Mouse (Mus musculus): ENCODE results near the gene Med9. TPM values are rescaled to one million over a fixed set of nuclear protein-coding genes. Genes with fewer than 3 reads are reported as not detected.
A peak's percentile ranks its signal among the peaks of the same experiment; 100 is the strongest.

Gene Med9
- polyA plus RNA-seq (2015; fragmentation: Nextera tagmentation; extraction: Ambion mirVana) = 38.9 and 40.2 TPM in 2 replicates

DNA sequence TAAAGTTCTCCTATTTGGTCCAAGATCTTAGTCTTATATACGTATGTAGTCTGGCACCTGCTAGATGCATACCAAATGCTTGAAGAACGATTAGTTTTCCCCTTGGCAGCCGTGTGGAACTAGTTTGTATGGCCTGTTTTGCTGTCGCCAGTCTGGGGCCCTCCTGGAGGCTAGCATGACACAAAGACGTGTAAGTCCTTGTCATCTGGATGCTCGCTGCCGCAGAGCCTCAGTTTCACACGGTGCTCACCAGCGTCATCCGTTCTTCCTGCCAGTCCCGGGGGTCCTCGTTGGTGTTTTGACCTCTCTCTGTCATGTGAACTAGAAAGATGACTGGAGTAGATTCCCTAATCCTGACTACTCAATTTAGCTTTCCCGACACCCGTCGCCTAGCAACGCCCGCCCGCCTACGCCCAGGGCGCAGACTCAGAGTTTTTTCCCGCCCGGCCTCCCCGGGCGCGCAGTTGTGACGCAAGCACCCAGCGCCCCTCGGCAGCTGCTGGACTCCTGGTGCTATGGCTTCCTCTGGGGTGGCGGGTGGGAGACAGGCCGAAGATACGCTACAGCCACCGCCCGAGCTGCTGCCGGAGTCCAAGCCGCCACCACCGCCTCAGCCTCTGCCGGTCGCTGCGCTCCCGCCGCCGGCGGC lies at the start of gene Med9:
Gene Med9, plus strand, starts transcription at position 455 of the 649 bp plus-strand sequence.
- WGBS = under 1% methylated on average over 43 of the region's 43 CpGs
- Histone ChIP-seq H3K4me3 (replicated peaks; ENCODE audit: low read depth, low read length) (peak within 1 kb of the TSS; percentile 95), H3K27ac (peak within 1 kb of the TSS; percentile 81), H3K9me3 (replicated peaks; ENCODE audit: low read length) (no peaks in the 10 kb centered on the region), H3K4me1 (replicated peaks; ENCODE audit: insufficient read depth, low read length) (peaks cover 5% of the 10 kb centered on the region), H3K27me3 (ENCODE audit: insufficient read depth, low read length) (no peaks in the 10 kb centered on the region), H3K36me3 (ENCODE audit: insufficient read depth, low read length) (no peaks in the 10 kb centered on the region), H3K4me2 (ENCODE audit: low read length) (peak within 1 kb of the TSS; percentile 70), H3K9ac (ENCODE audit: low read depth, low read length) (peak within 1 kb of the TSS; percentile 98)
- DNase-seq (ENCODE audit: low spot score) (peak; percentile 96), ATAC-seq (replicated peaks; ENCODE audit: low FRiP score, low read depth) (peak; percentile 92)
- no peak for TF ChIP-seq CTCF (IDR thresholded peaks at IDR 0.05; ENCODE audit: low read depth)

DNA sequence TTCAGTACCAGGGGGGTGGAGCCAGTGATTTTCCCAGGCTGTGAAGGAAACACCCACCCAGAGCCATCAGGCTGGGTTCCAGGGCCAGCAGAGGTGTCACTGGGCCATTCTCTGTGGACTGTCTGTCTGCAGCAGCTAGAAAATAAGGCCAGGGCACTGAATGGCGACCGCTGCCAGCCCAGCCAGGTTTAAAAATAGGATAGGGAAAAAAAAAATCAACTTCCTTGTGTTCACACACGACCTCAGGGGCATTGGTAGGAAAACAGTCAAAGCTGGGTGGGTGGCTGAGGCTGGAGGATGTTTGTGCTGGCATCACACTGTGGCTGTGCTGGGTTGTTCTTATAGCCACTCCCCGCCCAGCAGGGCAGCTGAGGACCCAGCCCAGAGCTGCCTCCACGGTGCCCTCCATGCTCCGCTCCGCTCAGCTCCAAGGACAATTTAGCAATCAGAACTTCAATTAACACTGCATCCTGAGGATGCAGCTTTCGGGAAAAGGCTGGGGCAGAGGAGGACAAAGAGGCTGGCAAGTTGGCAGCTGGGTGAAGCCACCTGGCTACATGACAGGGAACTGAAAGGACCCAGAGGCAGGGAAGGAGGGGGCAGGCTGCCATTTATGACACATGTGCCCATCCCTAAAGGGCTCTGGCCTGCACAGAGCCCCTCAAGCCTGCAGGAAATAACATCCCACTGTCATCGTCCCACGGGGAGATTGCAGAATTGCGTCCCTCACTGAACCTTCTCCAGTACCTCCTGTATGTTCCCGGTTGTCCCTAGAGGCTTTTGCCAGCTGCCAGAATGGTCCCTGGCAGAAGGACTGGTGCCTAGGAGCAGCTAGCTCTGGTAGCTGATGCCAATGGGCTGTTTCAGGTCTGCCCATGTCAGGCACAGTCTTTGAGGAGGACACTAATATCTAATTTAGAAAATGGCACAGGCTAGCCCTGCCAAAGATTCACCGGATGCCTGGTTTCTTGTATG lies 48.0 kb upstream of the Med9 start:
- peak overlapping the region; percentile 25; the same call in 1 of the 2 replicates for H3K27ac ChIP-seq
- DNase-seq (ENCODE audit: low spot score) (no peak), ATAC-seq (replicated peaks; ENCODE audit: low FRiP score, low read depth) (no peak)
- H3K9me3 ChIP-seq (replicated peaks; ENCODE audit: low read length) = no peaks in the 10 kb centered on the region
- H3K4me3 ChIP-seq (replicated peaks; ENCODE audit: low read depth, low read length) = no peak overlapping the region
- H3K4me1 ChIP-seq (replicated peaks; ENCODE audit: insufficient read depth, low read length) = 0 out of 2 replicates have a peak, but pooled peaks cover 5% of the 10 kb centered on the region
- no peaks in the 10 kb centered on the region for H3K27me3 ChIP-seq (ENCODE audit: insufficient read depth, low read length)
- TF ChIP-seq CTCF (IDR thresholded peaks at IDR 0.05; ENCODE audit: low read depth) = no peak
- H3K9ac ChIP-seq (ENCODE audit: low read depth, low read length) = no peak overlapping the region
- H3K36me3 ChIP-seq (ENCODE audit: insufficient read depth, low read length) = no peaks in the 10 kb centered on the region
- H3K4me2 ChIP-seq (ENCODE audit: low read length) = no peak overlapping the region
- WGBS = 48% methylated on average over 13 of the region's 13 CpGs

DNA sequence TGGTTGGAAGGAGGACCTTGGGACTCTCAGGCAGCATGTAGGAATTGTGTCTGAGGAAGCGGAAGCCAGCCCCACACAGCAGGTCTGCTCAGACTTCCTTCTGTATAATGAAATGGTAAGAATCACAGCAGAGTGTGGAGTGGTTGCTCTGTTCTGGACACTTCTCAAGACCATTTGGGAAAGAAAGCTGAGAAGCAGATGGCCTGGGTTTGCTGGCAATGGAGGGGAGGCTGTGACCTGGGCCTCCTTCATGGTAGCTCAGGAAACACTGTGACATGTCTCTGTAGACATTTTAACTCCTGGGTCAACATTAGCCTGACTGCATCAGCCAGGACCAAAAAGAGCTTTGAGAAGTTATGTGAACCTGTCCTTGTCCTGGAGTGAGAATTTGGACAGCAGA lies 47.0 kb upstream of the Med9 start:
- no peak overlapping the region for H3K4me3 ChIP-seq (replicated peaks; ENCODE audit: low read depth, low read length)
- H3K4me1 ChIP-seq (replicated peaks; ENCODE audit: insufficient read depth, low read length) = no peaks in the 10 kb centered on the region
- ATAC-seq (replicated peaks; ENCODE audit: low FRiP score, low read depth) (no peak), DNase-seq (ENCODE audit: low spot score) (no peak)
- no peak for TF ChIP-seq CTCF (IDR thresholded peaks at IDR 0.05; ENCODE audit: low read depth)
- 86% methylated on average over 1 of the region's 1 CpGs for WGBS
- no peaks in the 10 kb centered on the region for H3K27me3 ChIP-seq (ENCODE audit: insufficient read depth, low read length)
- no peaks in the 10 kb centered on the region for H3K36me3 ChIP-seq (ENCODE audit: insufficient read depth, low read length)
- peak overlapping the region; percentile 36; the same call in 1 of the 2 replicates for H3K27ac ChIP-seq
- no peaks in the 10 kb centered on the region for H3K9me3 ChIP-seq (replicated peaks; ENCODE audit: low read length)
- H3K9ac ChIP-seq (ENCODE audit: low read depth, low read length) = no peak overlapping the region
- no peak overlapping the region for H3K4me2 ChIP-seq (ENCODE audit: low read length)

DNA sequence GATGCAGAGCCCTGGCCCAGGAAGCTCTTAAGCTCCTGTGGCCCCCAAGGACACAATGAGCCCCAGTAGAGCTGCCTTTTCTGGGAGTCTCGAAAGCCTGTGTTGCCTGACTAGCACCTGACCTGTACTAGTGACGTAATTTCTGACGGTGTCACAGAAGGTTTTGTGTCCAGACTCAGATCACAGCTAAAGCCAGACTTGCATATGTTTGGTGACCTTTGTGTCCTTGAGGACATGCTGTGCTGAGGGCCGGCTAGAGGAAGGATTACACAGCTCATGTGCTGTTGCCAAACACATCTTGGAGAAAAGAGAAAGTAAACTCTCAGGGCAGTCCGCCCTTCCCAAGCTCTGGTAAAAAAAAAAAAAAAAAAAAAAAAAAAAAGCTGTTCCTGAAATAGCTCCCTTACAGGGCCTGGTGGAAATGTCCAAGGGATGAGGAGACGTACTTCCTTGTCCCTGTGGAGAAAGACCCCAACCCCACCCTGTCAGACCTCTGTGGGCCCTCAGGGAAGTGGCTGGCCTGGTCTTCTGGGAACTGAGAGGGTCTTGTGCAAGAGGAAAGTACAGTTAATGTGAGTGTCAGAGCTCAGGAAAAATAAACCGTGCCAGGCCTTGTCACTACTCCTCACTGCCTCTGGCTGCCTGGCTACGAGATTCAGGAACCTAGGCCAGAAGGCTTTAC lies 45.8 kb upstream of the Med9 start:
- 51% methylated on average over 8 of the region's 8 CpGs for WGBS
- no peak for TF ChIP-seq CTCF (IDR thresholded peaks at IDR 0.05; ENCODE audit: low read depth)
- ATAC-seq (replicated peaks; ENCODE audit: low FRiP score, low read depth) (no peak), DNase-seq (ENCODE audit: low spot score) (peak; percentile 69)
- no peaks in the 10 kb centered on the region for H3K36me3 ChIP-seq (ENCODE audit: insufficient read depth, low read length)
- H3K9me3 ChIP-seq (replicated peaks; ENCODE audit: low read length) = no peaks in the 10 kb centered on the region
- H3K4me3 ChIP-seq (replicated peaks; ENCODE audit: low read depth, low read length) = no peak overlapping the region
- peak overlapping the region; percentile 84 for H3K27ac ChIP-seq
- H3K4me1 ChIP-seq (replicated peaks; ENCODE audit: insufficient read depth, low read length) = no peaks in the 10 kb centered on the region
- H3K4me2 ChIP-seq (ENCODE audit: low read length) = no peak overlapping the region
- H3K9ac ChIP-seq (ENCODE audit: low read depth, low read length) = 0 out of 2 replicates have a peak overlapping the region, but pooled peaks have one; percentile 27
- H3K27me3 ChIP-seq (ENCODE audit: insufficient read depth, low read length) = no peaks in the 10 kb centered on the region

DNA sequence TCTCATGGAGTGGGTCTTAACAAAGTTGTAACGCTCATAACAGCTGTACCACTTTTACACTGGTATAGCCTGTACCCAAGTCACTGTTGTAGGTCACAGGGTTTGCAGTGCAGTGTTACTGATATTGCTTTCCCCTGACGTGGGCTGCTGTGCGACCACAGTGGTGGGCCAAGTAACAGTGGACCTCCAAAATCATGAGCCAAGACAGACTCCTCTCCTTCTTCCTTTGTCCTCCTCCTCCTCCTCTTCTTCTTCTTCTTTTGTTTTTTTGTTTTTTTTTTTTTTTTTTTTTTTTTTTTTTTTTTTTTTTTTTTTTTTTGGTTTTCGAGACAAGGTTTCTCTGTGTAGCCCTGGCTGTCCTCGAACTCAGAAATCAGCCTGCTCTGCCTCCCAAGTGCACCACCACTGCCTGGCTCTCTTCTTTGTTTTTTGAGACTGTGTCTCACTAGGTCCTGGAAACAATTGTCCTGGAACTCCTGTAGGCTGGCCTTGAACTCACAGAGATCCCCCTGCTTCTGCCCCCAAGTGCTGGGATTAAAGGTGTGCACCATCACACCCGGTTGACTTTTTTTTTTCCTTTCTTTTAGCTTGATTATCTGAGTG lies 41.4 kb upstream of the Med9 start:
- WGBS = 88% methylated on average over 6 of the region's 6 CpGs
- Histone ChIP-seq H3K36me3 (ENCODE audit: insufficient read depth, low read length) (no peaks in the 10 kb centered on the region), H3K4me2 (ENCODE audit: low read length) (no peak overlapping the region), H3K9me3 (replicated peaks; ENCODE audit: low read length) (no peaks in the 10 kb centered on the region), H3K9ac (ENCODE audit: low read depth, low read length) (no peak overlapping the region), H3K4me1 (replicated peaks; ENCODE audit: insufficient read depth, low read length) (peaks cover 7% of the 10 kb centered on the region; the same call in 1 of the 2 replicates), H3K27me3 (ENCODE audit: insufficient read depth, low read length) (no peaks in the 10 kb centered on the region), H3K4me3 (replicated peaks; ENCODE audit: low read depth, low read length) (no peak overlapping the region), H3K27ac (no peak overlapping the region)
- ATAC-seq (replicated peaks; ENCODE audit: low FRiP score, low read depth) = no peak
- no peak for TF ChIP-seq CTCF (IDR thresholded peaks at IDR 0.05; ENCODE audit: low read depth)
- no peak for DNase-seq (ENCODE audit: low spot score)
